Mouse (Mus musculus): ENCODE results near the gene Fcgr3. TPM values are rescaled to one million over a fixed set of nuclear protein-coding genes. Genes with fewer than 3 reads are reported as not detected.

Fcgr3 gene
- 10 to 100 TPM; 10.2 to 11.6 TPM for total RNA-seq (2021)
- long read RNA-seq, experiment 1, transcript Fcgr3-201 (5 exons, 1,347 nt), result major isoform, 9 of 13 reads
- long read RNA-seq, experiment 1, partial matches to known transcripts, result 0 of 13 reads
- long read RNA-seq, experiment 1, other reads (novel, unspliced or antisense), result 2 of 13 reads
- long read RNA-seq, experiment 2, transcript Fcgr3-201 (5 exons, 1,347 nt), result major isoform, 12 of 22 reads
- long read RNA-seq, experiment 2, partial matches to known transcripts, result 1 of 22 reads
- long read RNA-seq, experiment 2, other reads (novel, unspliced or antisense), result 7 of 22 reads

- DNase-seq (ENCODE audit: low spot score in 2 of 2), result peak; percentile 86 to 94
Observed at GRCm38 (mm10) chr1:171064491-171065242, at the start of gene Fcgr3. Gene Fcgr3 (minus strand): TSS chr1:171064935.

- DNase-seq (ENCODE audit: low spot score in 2 of 2), result peak; percentile 40 to 41
Observed at GRCm38 (mm10) chr1:171113873-171114299, 49.2 kb upstream of the Fcgr3 start, which contains the start of gene Cfap126. Gene Cfap126 (plus strand): TSS chr1:171113918.

- no peak for DNase-seq (ENCODE audit: low spot score in 2 of 2)
Observed at GRCm38 (mm10) chr1:171112986-171113385, 48.3 kb upstream of the Fcgr3 start.

- peak; percentile 13 to 33 for DNase-seq (ENCODE audit: low spot score in 2 of 2)
Observed at GRCm38 (mm10) chr1:171111781-171112575, 47.2 kb upstream of the Fcgr3 start.

- DNase-seq (ENCODE audit: low spot score in 2 of 2), result peak; percentile 96 to 99
Observed at GRCm38 (mm10) chr1:171111020-171111780, 46.5 kb upstream of the Fcgr3 start.

GRCm38 (mm10) chr1:171110659-171111019, 45.9 kb upstream of the Fcgr3 start:
- no peak for DNase-seq (ENCODE audit: low spot score in 2 of 2)

- no peak for DNase-seq (ENCODE audit: low spot score in 2 of 2)
Observed at GRCm38 (mm10) chr1:171109620-171110019, 44.9 kb upstream of the Fcgr3 start.

GRCm38 (mm10) chr1:171105226-171105625, 40.5 kb upstream of the Fcgr3 start:
- no peak for DNase-seq (ENCODE audit: low spot score in 2 of 2)

- DNase-seq (ENCODE audit: low spot score in 2 of 2), result no peak
Observed at GRCm38 (mm10) chr1:171103179-171103840, 38.6 kb upstream of the Fcgr3 start.

- DNase-seq (ENCODE audit: low spot score in 2 of 2), result peak; percentile 90 to 92
Observed at GRCm38 (mm10) chr1:171102547-171103177, 37.9 kb upstream of the Fcgr3 start.

GRCm38 (mm10) chr1:171101733-171102546, 37.2 kb upstream of the Fcgr3 start:
- DNase-seq (ENCODE audit: low spot score in 2 of 2), result peak; percentile 91

- no peak for DNase-seq (ENCODE audit: low spot score in 2 of 2)
Observed at GRCm38 (mm10) chr1:171101033-171101432, 36.3 kb upstream of the Fcgr3 start.

GRCm38 (mm10) chr1:171097612-171098011, 32.9 kb upstream of the Fcgr3 start:
- no peak for DNase-seq (ENCODE audit: low spot score in 2 of 2)

- DNase-seq (ENCODE audit: low spot score in 2 of 2), result no peak
Observed at GRCm38 (mm10) chr1:171097136-171097535, 32.4 kb upstream of the Fcgr3 start.

- DNase-seq (ENCODE audit: low spot score in 2 of 2), result no peak
Observed at GRCm38 (mm10) chr1:171096110-171096964, 31.6 kb upstream of the Fcgr3 start.

- no peak for DNase-seq (ENCODE audit: low spot score in 2 of 2)
Observed at GRCm38 (mm10) chr1:171094424-171094823, 29.7 kb upstream of the Fcgr3 start.

- DNase-seq (ENCODE audit: low spot score in 2 of 2), result no peak
Observed at GRCm38 (mm10) chr1:171090761-171091160, 26.0 kb upstream of the Fcgr3 start.

- no peak for DNase-seq (ENCODE audit: low spot score in 2 of 2)
Observed at GRCm38 (mm10) chr1:171089891-171090290, 25.2 kb upstream of the Fcgr3 start.

Data from layer of hippocampus, postnatal 14 days (tissue).